ENCODE assay signal across 9 mouse cellular contexts in genomic region chr2:32182676-32183296, GRCm38 (mm10). TPM values are rescaled to one million over a fixed set of nuclear protein-coding genes. Genes with fewer than 3 reads are reported as not detected.
A peak's percentile ranks its signal among the peaks of the same experiment; 100 is the strongest.
DNase-seq lines count a peak whose midpoint lies in the region; ATAC-seq and TF ChIP-seq lines count a peak whose summit lies in the region.
"Had no signal": no experiment of that assay in that cellular context is flagged by ENCODE, and none has a peak within 500 bp of the region (broad histone marks: within the 10 kb centered on the region; RNA-seq: fewer than 3 reads in every experiment).

No protein-coding gene starts in this region.

- no peak overlapping the region for H3K9ac ChIP-seq in kidney, embryonic 14.5 days (ENCODE audit: low read depth, low read length)
- H3K9ac ChIP-seq in heart, embryonic 14.5 days (ENCODE audit: low read length): peak overlapping the region; percentile 21; the same call in 1 of the 2 replicates
- H3K9ac ChIP-seq: neural tube, embryonic 12.5 days had no signal

- no peak overlapping the region for H3K27ac ChIP-seq in kidney, embryonic 14.5 days (ENCODE audit: low read depth, low read length)
- H3K27ac ChIP-seq in heart, embryonic 14.5 days (replicated peaks in 1 of 2; ENCODE audit: control insufficient read depth in 1 of 2, insufficient read depth in 1 of 2, low read depth in 2 of 2, low read length in 2 of 2): peak overlapping the region in 1 of 2 experiments; percentile 52; a peak in 1 of 4 replicates
- H3K27ac ChIP-seq in left cerebral cortex, adult 2 months: peak overlapping the region; percentile 70
- H3K27ac ChIP-seq in olfactory bulb, adult 2 months (ENCODE audit: insufficient read depth, low read depth, low read length): peak overlapping the region; percentile 16; the same call in 1 of the 2 replicates
- H3K27ac ChIP-seq: neural tube, embryonic 12.5 days had no signal

- H3K4me2 ChIP-seq in kidney, embryonic 14.5 days (replicated peaks; ENCODE audit: low read depth, low read length): no peak overlapping the region
- no peak overlapping the region for H3K4me2 ChIP-seq in heart, embryonic 14.5 days (ENCODE audit: low read length)
- H3K4me2 ChIP-seq: neural tube, embryonic 12.5 days had no signal

- TF ChIP-seq POLR2A in olfactory bulb, adult 2 months (IDR thresholded peaks at IDR 0.05; ENCODE audit: insufficient read depth, low read depth, low read length): no peak

- ATAC-seq in kidney, embryonic 14.5 days (ENCODE audit: low FRiP score, low TSS enrichment): no peak
- ATAC-seq in heart, embryonic 14.5 days (ENCODE audit: insufficient number of reproducible peaks, insufficient read depth, low FRiP score, low read depth): peak; percentile 36; the same call in 1 of the 2 replicates
- ATAC-seq in megakaryocyte-erythroid progenitor cell, adult 5-6 weeks (replicated peaks; ENCODE audit: low FRiP score, low TSS enrichment, poor library complexity, severe bottlenecking): no peak

- no peak for TF ChIP-seq CTCF in left cerebral cortex, adult 2 months (IDR thresholded peaks at IDR 0.05)
- no peak for TF ChIP-seq CTCF in olfactory bulb, adult 2 months (IDR thresholded peaks at IDR 0.05; ENCODE audit: insufficient read depth, low read depth, low read length)

- intact Hi-C loops in left cerebral cortex, adult 2 months (cut with DNase I): no loop called here

- H3K27me3 ChIP-seq in kidney, embryonic 14.5 days (ENCODE audit: control insufficient read depth, insufficient read depth, low read length): no peaks in the 10 kb centered on the region
- no peaks in the 10 kb centered on the region for H3K27me3 ChIP-seq in heart, embryonic 14.5 days (ENCODE audit: control insufficient read depth, insufficient read depth, low read length)
- H3K27me3 ChIP-seq: neural tube, embryonic 12.5 days had no signal

- H3K36me3 ChIP-seq in kidney, embryonic 14.5 days (ENCODE audit: control insufficient read depth, insufficient read depth, low read length): peaks cover 47% of the 10 kb centered on the region
- peaks cover 50% of the 10 kb centered on the region for H3K36me3 ChIP-seq in heart, embryonic 14.5 days (ENCODE audit: control insufficient read depth, insufficient read depth, low read length)

- DNase-seq in kidney, adult 18-20 months: peak; percentile 63
- peak; percentile 73 for DNase-seq in cerebellum, adult 9-11 months
- peak in 1 of 2 experiments; percentile 53 for DNase-seq in left cerebral cortex, adult 2 months (ENCODE audit: extremely low spot score in 1 of 2, low spot score in 2 of 2)
- no peak for DNase-seq in thymus, postnatal 14 days

- H3K4me3 ChIP-seq in kidney, embryonic 14.5 days (ENCODE audit: low read length): no peak overlapping the region
- no peak overlapping the region for H3K4me3 ChIP-seq in heart, embryonic 14.5 days (ENCODE audit: control insufficient read depth in 1 of 2, insufficient read depth in 1 of 2, low read depth in 1 of 2, low read length in 2 of 2)
- no peak overlapping the region for H3K4me3 ChIP-seq in left cerebral cortex, adult 2 months
- no peak overlapping the region for H3K4me3 ChIP-seq in olfactory bulb, adult 2 months (ENCODE audit: insufficient read depth, low read depth, low read length)
- H3K4me3 ChIP-seq: neural tube, embryonic 12.5 days had no signal

- WGBS in kidney, embryonic 14.5 days: 71% methylated on average over 13 of the region's 13 CpGs
- 64% methylated on average over 13 of the region's 13 CpGs for WGBS in heart, embryonic 14.5 days
- 21% methylated on average over 13 of the region's 13 CpGs for WGBS in olfactory bulb, adult 2 months

- no peaks in the 10 kb centered on the region for H3K9me3 ChIP-seq in kidney, embryonic 14.5 days (ENCODE audit: control insufficient read depth, low read length)
- no peaks in the 10 kb centered on the region for H3K9me3 ChIP-seq in heart, embryonic 14.5 days (ENCODE audit: control insufficient read depth, low read length)
- H3K9me3 ChIP-seq: neural tube, embryonic 12.5 days had no signal

- H3K4me1 ChIP-seq in kidney, embryonic 14.5 days (ENCODE audit: control insufficient read depth, insufficient read depth, low read length): peaks cover 21% of the 10 kb centered on the region
- H3K4me1 ChIP-seq in heart, embryonic 14.5 days (ENCODE audit: control insufficient read depth in 2 of 2, insufficient read depth in 2 of 2, low read length in 2 of 2): peaks cover 28 to 56% of the 10 kb centered on the region in 2 experiments
- H3K4me1 ChIP-seq in olfactory bulb, adult 2 months (ENCODE audit: control insufficient read depth, insufficient read depth, low read length): peaks cover 76% of the 10 kb centered on the region

RNA-seq across cellular contexts. Expression of gene Prrc2b, which starts 31.9 kb away (rescaled TPM):
- polyA plus RNA-seq in kidney, embryonic 14.5 days (2014; fragmentation: Nextera tagmentation; extraction: Ambion mirVana): 65.8 and 73.1 TPM in 2 replicates
- polyA plus RNA-seq in heart, embryonic 14.5 days (2014; fragmentation: Nextera tagmentation; extraction: Ambion mirVana): 35.8 and 41.8 TPM in 2 replicates
- total RNA-seq in left cerebral cortex, adult 2 months (2021): 100 to 1,000 TPM; 268 to 280 TPM
- 70.7 and 86.2 TPM in 2 replicates for polyA plus RNA-seq in olfactory bulb, adult 2 months (2012; ENCODE audit: insufficient read depth, insufficient read length, low replicate concordance, missing spikeins)
- 58.3 and 63.5 TPM in 2 replicates for total RNA-seq in megakaryocyte-erythroid progenitor cell, adult 5-6 weeks (2014; fragmentation: Nextera tagmentation)
- total RNA-seq in megakaryocyte-erythroid progenitor cell, adult 5-6 weeks (2017): 13.9 and 20.1 TPM in 2 replicates

RNA-seq across cellular contexts. Expression of gene Pomt1, which starts 53.6 kb away (rescaled TPM):
- 22.3 and 24.4 TPM in 2 replicates for polyA plus RNA-seq in kidney, embryonic 14.5 days (2014; fragmentation: Nextera tagmentation; extraction: Ambion mirVana)
- 15.9 and 17.3 TPM in 2 replicates for polyA plus RNA-seq in heart, embryonic 14.5 days (2014; fragmentation: Nextera tagmentation; extraction: Ambion mirVana)
- 10 to 100 TPM; 23.7 to 25.3 TPM for total RNA-seq in left cerebral cortex, adult 2 months (2021)
- not detected in 2 replicates for polyA plus RNA-seq in olfactory bulb, adult 2 months (2012; ENCODE audit: insufficient read depth, insufficient read length, low replicate concordance, missing spikeins)
- total RNA-seq in megakaryocyte-erythroid progenitor cell, adult 5-6 weeks (2014; fragmentation: Nextera tagmentation): 57.6 and 57.7 TPM in 2 replicates
- total RNA-seq in megakaryocyte-erythroid progenitor cell, adult 5-6 weeks (2017): 27.4 and 29.8 TPM in 2 replicates

Comparison
In these comparisons a context has a peak if more than half of its experiments do, and no peak if none do; other contexts are left out.
1. RNA of gene Pomt1, which starts 53.6 kb away (polyA plus RNA-seq): 22.3 to 24.4 TPM in kidney, embryonic 14.5 days and 15.9 to 17.3 TPM in heart, embryonic 14.5 days; not detected in olfactory bulb, adult 2 months; every median in the first group is over 10 times any median in the second.